Mouse (Mus musculus): ENCODE measurements around the gene Fabp2. TPM values are rescaled to one million over a fixed set of nuclear protein-coding genes. Genes with fewer than 3 reads are reported as not detected.
"Not testable (repeated sequence)": the region's sequence is repeated elsewhere in the genome, so short reads cannot be mapped to it uniquely, and the experiment has no call there.

Fabp2 gene
- total RNA-seq, 2 experiments from 2014 or later: not detected

DNA sequence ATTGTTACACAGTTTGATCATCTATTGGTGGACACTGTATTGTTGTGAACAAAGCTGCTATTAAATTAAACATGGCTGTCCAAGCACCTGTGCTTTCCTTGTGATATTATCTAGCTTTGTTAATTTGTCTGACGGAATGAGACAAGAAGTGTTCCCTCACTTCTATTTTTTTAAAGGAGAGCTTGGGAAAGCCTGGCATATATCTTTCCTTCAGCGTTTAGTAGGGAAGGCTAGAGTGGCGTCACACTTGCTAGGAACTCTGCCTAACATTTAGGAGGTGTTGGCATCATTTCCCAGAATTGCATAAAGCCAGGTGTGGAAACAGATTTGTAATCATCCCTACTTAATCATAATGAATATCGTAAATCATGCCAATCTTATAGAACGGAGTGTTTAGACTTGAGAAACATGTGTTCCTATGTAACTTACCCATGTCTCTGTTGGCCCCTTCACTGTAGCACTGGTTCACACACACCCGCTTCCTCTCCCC, 21.4 kb downstream of the Fabp2 start:
- ATAC-seq (replicated peaks; ENCODE audit: low FRiP score, low TSS enrichment, poor library complexity, severe bottlenecking): no peak

DNA sequence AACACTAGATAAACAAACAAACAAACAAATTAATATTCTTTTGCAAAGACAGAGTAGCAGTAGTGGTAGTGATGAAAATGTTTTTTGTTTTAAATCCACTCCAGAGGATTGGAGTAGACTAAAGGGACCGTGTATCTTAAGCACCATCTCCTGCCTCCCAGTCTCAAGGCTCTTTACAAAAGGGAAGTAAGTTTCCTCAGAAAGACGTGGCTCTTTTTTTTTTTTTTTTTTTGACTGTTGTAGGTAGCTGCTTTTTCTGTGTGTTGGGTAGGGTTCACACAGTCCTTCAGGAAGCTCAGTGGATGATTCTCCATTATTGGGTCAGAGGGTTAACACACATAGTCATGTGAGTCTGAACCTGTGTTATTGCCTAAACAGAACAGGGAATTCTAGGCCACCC, 23.8 kb downstream of the Fabp2 start:
- no peak for ATAC-seq (replicated peaks; ENCODE audit: low FRiP score, low TSS enrichment, poor library complexity, severe bottlenecking)

DNA sequence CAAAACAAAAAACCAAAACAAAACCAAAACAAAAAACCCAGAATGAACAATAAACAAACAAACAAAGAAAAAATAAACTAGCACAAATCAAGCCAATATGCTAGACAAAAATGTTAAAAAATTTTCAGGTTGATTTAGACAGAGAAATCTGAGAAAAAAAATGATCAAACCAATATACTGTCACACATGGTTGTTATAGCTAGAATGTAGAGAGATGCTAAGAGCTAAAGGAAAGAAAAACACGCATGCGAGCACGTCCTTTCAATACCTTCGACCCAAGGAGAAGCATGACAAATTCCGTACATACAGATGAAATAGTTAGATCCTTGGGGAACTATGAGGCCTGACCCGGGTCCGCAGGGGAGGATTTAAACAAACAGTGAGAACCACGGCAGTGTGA, 24.4 kb downstream of the Fabp2 start, which contains the start of gene Gm10959:
Gene Gm10959, minus strand, starts transcription at position 101 of the 400 bp plus-strand sequence.
- no peak for ATAC-seq (replicated peaks; ENCODE audit: low FRiP score, low TSS enrichment, poor library complexity, severe bottlenecking)

DNA sequence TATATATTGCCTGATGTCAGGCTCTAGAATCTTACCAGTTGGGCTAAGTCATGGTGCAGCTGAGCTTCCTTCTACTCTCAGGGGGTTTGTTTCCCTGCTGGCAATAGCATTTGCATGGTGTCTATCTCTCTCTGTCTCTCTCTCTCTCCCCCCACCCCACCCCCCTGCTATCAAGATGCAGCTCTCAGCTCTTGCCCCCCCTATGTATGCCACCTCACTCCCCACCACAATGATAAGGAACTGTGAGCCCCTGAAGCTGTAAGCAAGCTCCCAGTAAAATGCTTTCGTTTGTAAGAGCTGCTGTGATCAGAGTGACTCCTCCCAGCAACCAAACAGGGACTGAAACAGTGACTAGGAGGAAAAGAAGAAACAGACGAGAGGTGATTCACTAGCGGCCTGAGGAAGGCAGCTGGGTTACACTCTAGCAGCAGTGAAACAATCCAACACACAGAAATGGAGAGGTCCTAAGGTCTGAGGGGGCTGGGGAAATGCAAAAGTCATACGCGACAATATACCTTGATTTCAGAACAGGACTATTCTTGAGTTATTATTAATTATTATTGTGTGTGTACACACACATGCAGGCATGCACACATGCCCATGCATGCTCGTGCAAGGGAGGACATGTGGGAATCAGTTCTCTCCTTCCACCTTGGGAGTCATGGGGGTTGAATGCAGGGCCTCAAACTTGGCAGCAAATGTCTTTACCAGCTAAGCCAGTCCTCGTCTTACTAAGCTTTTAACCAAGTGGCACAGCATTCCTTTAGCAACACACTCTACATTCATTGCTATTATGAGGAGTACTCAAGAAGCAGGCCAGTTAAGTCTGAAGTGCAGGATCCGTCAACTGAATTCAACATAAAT, 25.9 kb downstream of the Fabp2 start:
- peak; percentile 21; the same call in 1 of the 2 replicates for ATAC-seq (replicated peaks; ENCODE audit: low FRiP score, low TSS enrichment, poor library complexity, severe bottlenecking)

DNA sequence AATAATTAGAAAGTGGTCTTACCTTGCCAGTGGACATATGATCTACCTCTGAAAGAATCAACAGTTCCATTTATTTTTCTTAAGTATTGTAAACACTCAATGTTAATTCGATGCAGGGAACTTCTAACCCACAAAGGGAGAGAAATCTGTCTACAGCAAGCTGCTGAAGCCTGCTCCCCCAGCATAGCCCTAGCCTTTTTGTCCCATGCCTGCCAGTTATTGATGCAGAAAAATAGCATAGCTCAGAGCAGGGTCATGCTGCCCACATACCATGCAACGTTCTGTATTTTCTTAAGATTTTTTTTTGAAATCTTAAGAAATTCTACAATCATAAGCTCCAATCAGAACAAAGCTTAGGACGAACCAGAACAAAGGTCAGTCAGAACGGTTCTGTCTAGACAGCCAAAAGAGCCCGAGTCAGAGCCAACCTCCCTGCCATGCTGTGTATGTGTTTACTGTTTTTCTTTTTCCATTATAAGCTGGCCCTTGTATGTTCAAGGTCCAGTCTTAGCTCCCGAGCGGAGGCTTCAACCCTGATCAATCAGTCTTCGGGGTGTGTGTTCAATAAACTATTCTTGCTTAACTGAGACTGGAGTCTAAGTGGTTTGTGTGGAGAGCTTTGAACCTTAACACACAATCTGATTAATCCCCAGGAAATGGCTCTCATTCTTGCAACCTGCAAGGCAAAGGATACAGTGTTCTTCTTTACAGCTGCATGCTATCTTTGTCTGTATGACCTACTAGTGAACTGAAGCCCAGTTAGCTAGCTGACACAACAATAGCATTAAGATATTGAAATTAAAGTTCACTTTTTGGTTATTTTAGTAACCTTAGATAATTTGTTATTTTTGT, 27.0 kb downstream of the Fabp2 start:
- no peak for ATAC-seq (replicated peaks; ENCODE audit: low FRiP score, low TSS enrichment, poor library complexity, severe bottlenecking)

DNA sequence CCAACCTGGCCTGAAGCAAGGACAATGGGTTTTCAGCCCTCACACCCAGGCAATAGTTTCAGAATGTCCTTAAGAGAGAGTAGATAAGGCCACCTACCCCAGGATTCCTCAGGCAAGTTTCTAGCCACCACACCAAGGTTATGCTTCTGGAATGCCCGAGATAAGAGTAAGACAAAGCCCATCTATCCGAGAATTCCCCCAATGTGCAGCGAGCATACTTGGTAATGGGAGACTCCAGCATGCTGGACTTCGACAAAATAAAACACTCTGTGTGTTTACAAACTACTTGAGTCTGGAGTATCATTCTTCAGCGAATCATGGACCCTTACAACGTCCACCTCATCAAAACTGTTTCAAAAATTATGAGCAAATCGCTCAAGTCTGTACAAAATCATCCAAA, 28.3 kb downstream of the Fabp2 start:
- ATAC-seq (replicated peaks; ENCODE audit: low FRiP score, low TSS enrichment, poor library complexity, severe bottlenecking): 0 out of 2 replicates have a peak, but pooled peaks have one; percentile 23

DNA sequence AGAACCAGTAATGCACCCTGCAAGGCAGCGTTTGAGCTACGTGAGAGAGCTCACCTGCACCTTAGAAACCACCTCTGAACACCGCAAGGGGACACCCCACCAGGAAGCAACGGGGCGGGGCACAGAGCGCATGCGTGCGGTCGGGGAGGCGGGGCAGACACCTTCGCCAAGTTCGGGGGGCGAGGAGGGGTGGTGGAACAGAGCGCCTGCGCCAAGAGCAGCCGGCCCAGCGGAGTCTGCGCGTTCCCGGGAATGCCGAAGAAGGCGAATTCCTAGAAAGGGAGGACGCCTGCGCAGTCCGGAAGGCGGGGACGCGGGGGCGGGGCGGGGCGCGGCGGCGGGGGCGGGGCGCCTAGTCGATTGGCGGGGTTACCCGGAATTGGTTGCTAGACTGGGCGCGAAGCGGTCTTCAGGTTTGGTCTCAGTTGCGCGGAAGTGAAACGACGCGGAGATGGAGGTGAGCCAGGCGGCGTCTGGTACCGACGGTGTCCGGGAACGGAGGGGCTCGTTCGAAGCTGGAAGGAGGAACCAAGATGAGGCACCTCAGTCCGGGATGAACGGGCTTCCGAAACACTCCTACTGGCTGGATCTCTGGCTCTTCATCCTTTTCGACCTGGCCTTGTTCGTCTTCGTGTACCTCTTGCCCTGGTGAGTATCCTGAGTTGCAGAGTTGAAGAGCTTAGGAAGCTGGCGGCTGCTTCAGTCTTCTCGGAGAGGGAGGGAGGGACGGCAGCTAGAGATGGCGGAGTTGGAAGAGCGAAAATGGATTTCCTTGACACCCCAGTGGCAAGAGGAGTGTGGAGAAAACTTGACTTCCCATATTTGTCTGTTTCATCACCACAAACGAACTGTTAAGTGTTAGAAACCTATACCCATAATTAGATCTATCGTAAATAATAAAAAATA, 29.4 kb downstream of the Fabp2 start, which contains the start of gene 1810037I17Rik:
Gene 1810037I17Rik, plus strand, starts transcription at position 195 of the 906 bp plus-strand sequence.
- peak; percentile 91 for ATAC-seq (replicated peaks; ENCODE audit: low FRiP score, low TSS enrichment, poor library complexity, severe bottlenecking)

DNA sequence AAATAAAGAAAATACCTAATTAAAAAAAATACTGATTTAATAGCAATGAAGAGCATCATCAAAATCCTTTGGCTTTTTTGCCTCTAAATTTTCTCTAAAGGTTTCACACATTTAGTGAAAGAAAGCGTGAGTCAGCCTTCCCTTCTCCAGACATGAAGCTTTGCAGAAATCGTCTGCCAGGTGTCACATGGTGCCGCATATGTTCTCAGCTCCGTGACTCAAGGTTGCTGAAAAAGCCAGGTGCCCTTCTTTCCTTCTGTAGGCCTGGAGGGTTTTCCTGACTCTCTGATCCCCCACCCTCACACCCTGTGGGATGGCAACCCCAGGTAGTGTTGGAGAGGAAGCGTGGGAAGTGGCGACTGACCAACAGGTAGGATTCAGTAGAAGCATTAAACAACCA, 34.9 kb downstream of the Fabp2 start:
- ATAC-seq (replicated peaks; ENCODE audit: low FRiP score, low TSS enrichment, poor library complexity, severe bottlenecking): no peak

DNA sequence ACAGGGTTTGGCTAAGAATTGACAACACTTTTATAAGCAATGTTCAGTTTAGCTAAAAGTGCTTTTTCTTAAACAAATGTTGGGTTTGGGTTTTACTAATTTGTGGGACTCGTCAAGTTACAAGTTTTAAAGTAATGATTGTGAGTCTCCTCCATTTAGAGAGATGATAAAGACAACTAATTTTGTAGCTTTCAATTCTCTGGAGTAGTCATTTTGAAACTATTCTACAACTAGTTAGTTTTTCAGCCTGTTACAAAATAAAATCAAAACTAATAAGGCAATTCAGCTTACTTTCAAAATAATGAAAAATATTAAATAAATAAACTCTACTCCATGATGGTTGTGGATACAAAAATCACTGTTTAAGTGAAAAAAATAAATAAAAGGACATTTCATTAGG, 37.6 kb downstream of the Fabp2 start:
- no peak for ATAC-seq (replicated peaks; ENCODE audit: low FRiP score, low TSS enrichment, poor library complexity, severe bottlenecking)

DNA sequence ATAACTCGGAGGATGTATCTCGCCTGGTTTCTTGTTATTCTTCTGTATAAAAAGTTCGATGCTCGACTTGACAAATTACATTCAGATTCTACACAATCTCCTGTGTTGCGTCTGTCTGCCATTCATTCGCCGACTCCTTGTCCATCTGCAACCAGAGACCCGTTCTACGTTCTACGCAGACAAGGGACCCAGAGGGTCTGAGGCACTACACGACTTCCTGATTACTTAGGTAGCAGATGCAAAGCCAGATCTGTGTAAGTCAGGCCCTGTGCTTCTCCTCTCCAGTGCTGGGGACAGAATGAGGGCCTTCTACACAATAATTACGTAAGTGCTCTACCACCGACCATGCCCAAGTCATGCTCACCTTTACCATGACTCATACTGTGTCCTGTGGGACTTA, 42.3 kb downstream of the Fabp2 start:
- ATAC-seq (replicated peaks; ENCODE audit: low FRiP score, low TSS enrichment, poor library complexity, severe bottlenecking): not testable (repeated sequence)

DNA sequence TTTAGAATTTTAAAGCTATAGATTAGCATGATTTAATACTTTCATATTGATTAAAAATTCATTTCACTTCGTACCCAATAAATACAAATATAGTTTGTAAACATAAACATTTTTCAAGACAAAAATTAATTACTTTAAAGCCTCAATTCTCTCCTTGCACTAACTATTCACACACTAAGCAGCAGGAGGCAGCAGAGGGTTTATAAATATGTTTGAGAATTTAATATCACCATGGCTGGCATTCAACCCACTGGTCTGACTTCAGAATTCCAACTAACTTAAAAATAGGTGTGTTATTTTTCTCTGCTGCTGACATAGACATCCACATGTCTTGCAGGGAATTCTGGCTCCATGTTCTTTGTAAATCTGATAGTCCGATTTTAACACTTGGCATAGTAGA, 44.3 kb downstream of the Fabp2 start:
- peak; percentile 82 for ATAC-seq (replicated peaks; ENCODE audit: low FRiP score, low TSS enrichment, poor library complexity, severe bottlenecking)

DNA sequence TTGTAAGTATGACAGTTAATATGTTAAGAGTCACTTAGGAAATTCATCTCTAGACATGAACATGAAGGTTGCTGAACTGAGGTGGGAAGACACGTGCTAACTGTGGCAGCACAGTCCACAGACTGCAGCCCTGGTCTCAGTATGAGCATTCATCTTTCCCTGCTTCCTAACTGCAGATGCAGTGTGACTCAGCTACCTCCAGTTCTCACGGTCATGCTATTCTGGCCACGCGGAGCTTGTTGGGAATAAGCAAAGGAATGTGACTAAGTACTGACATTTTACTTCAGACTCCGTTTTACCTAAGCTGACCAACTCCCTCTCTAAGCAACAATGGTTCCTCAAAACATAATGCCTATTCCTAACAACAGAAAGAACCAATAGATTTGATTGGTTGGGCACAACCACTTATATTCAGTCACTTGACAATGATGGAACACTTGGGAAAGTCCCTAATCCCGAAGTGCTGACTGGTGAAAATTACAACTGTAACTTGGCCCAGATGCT, 48.6 kb downstream of the Fabp2 start:
- ATAC-seq (replicated peaks; ENCODE audit: low FRiP score, low TSS enrichment, poor library complexity, severe bottlenecking): no peak

Other genes starting within 250 kb of the Fabp2 start
- gene Pde5a, start 166.1 kb upstream of the Fabp2 start, total RNA-seq (2014; fragmentation: Nextera tagmentation): 4.5 and 8.2 TPM in 2 replicates
- 3.4 and 7.8 TPM in 2 replicates for gene Pde5a, start 166.1 kb upstream of the Fabp2 start, total RNA-seq (2017)
- not detected in 2 replicates for gene Gm10959, start 24.3 kb downstream of the Fabp2 start, total RNA-seq (2014; fragmentation: Nextera tagmentation)
- gene Gm10959, start 24.3 kb downstream of the Fabp2 start, total RNA-seq (2017): not detected in 2 replicates
- gene 1810037I17Rik, start 29.1 kb downstream of the Fabp2 start, total RNA-seq (2014; fragmentation: Nextera tagmentation): 53.9 and 60.1 TPM in 2 replicates
- gene 1810037I17Rik, start 29.1 kb downstream of the Fabp2 start, total RNA-seq (2017): 15.9 and 20.8 TPM in 2 replicates
- gene Usp53, start 89.4 kb downstream of the Fabp2 start, total RNA-seq (2014; fragmentation: Nextera tagmentation): 4.4 and 5.6 TPM in 2 replicates
- 2.0 and 5.6 TPM in 2 replicates for gene Usp53, start 89.4 kb downstream of the Fabp2 start, total RNA-seq (2017)
- not detected in 2 replicates for gene Myoz2, start 139.9 kb downstream of the Fabp2 start, total RNA-seq (2014; fragmentation: Nextera tagmentation)
- gene Myoz2, start 139.9 kb downstream of the Fabp2 start, total RNA-seq (2017): not detected in 2 replicates

All from megakaryocyte-erythroid progenitor cell, adult 5-6 weeks (primary cell).